Mouse (Mus musculus) ZHBTc4 (cell line): ENCODE data around the gene Ptpro.
A peak's percentile ranks its signal among the peaks of the same experiment; 100 is the strongest.
"Not testable (repeated sequence)": the region's sequence is repeated elsewhere in the genome, so short reads cannot be mapped to it uniquely, and the experiment has no call there.

Experiments
- DNase-seq: peaks from one replicate; pipeline ENCODE4 v3.0.0-alpha.2; 2011; ENCODE audit warnings: low read depth, low spot score

The Ptpro gene

GRCm38 (mm10) chr6:137456064-137456463 lies 203.9 kb downstream of the Ptpro start:
- DNase-seq = no peak

GRCm38 (mm10) chr6:137457210-137457609 lies 205.1 kb downstream of the Ptpro start:
- no peak for DNase-seq

GRCm38 (mm10) chr6:137458136-137458535 lies 206.0 kb downstream of the Ptpro start:
- no peak for DNase-seq

GRCm38 (mm10) chr6:137463771-137464170 lies 211.7 kb downstream of the Ptpro start:
- no peak for DNase-seq

- no peak for DNase-seq
Measured at GRCm38 (mm10) chr6:137465253-137465652, 213.1 kb downstream of the Ptpro start.

- no peak for DNase-seq
Measured at GRCm38 (mm10) chr6:137466256-137466655, 214.1 kb downstream of the Ptpro start.

- no peak for DNase-seq
Measured at GRCm38 (mm10) chr6:137467696-137468095, 215.6 kb downstream of the Ptpro start.

GRCm38 (mm10) chr6:137469541-137469940 lies 217.4 kb downstream of the Ptpro start:
- peak; percentile 55 for DNase-seq

- DNase-seq = no peak
Measured at GRCm38 (mm10) chr6:137470901-137471598, 218.9 kb downstream of the Ptpro start.

GRCm38 (mm10) chr6:137472129-137472528 lies 220.0 kb downstream of the Ptpro start:
- DNase-seq = no peak

- DNase-seq = no peak
Measured at GRCm38 (mm10) chr6:137473433-137473832, 221.3 kb downstream of the Ptpro start.

GRCm38 (mm10) chr6:137475695-137476094 lies 223.6 kb downstream of the Ptpro start:
- not testable (repeated sequence) for DNase-seq

- DNase-seq = no peak
Measured at GRCm38 (mm10) chr6:137482891-137483290, 230.8 kb downstream of the Ptpro start.

- DNase-seq = no peak
Measured at GRCm38 (mm10) chr6:137487443-137487842, 235.3 kb downstream of the Ptpro start.

GRCm38 (mm10) chr6:137490115-137490514 lies 238.0 kb downstream of the Ptpro start:
- DNase-seq = no peak

GRCm38 (mm10) chr6:137491659-137492058 lies 239.5 kb downstream of the Ptpro start:
- DNase-seq = no peak

GRCm38 (mm10) chr6:137492582-137492981 lies 240.5 kb downstream of the Ptpro start:
- no peak for DNase-seq

GRCm38 (mm10) chr6:137493211-137494135 lies 241.4 kb downstream of the Ptpro start:
- no peak for DNase-seq

- no peak for DNase-seq
Measured at GRCm38 (mm10) chr6:137494136-137494475, 242.0 kb downstream of the Ptpro start.

- DNase-seq = no peak
Measured at GRCm38 (mm10) chr6:137494801-137495200, 242.7 kb downstream of the Ptpro start.

- DNase-seq = peak; percentile 30
Measured at GRCm38 (mm10) chr6:137495233-137495632, 243.1 kb downstream of the Ptpro start.

- no peak for DNase-seq
Measured at GRCm38 (mm10) chr6:137496562-137496961, 244.4 kb downstream of the Ptpro start.
